Mouse (Mus musculus) lung, embryonic 16.5 days (tissue): ENCODE results near the gene Sdhaf3. TPM values are rescaled to one million over a fixed set of nuclear protein-coding genes. Genes with fewer than 3 reads are reported as not detected.

Source experiments
- ATAC-seq: fragments of 200-750 bp; cut with Nextera tagmentation; 2 replicates; pipeline ENCODE4 v1.8.0; 2017; ENCODE audit warnings: low read depth, mild to moderate bottlenecking, moderate library complexity
- H3K27ac ChIP-seq: fragments of 300-500 bp; sonication (generic); 2 replicates; pipeline ENCODE4 v1.5.1; 2014; ENCODE audit warnings: mild to moderate bottlenecking, control low read depth, low read length
- H3K27me3 ChIP-seq: fragments of 300-500 bp; sonication (generic); 2 replicates; pipeline ENCODE4 v1.6.1; 2014; ENCODE audit warnings: low read depth, low read length, mixed read lengths; ENCODE audit not compliant: control insufficient read depth, insufficient read depth
- H3K36me3 ChIP-seq: fragments of 300-500 bp; sonication (generic); 2 replicates; pipeline ENCODE4 v1.6.1; 2014; ENCODE audit warnings: low read length; ENCODE audit not compliant: control insufficient read depth, insufficient read depth
- H3K4me1 ChIP-seq: fragments of 300-500 bp; sonication (generic); replicated peaks from 2 replicates; pipeline ENCODE4 v1.6.1; 2014; ENCODE audit warnings: low read length, mixed read lengths; ENCODE audit not compliant: control insufficient read depth, insufficient read depth
- H3K4me2 ChIP-seq: fragments of 300-500 bp; sonication (generic); 2 replicates; pipeline ENCODE4 v1.6.1; 2014; ENCODE audit warnings: low read depth, low read length, control low read depth
- H3K4me3 ChIP-seq: fragments of 300-500 bp; sonication (generic); 2 replicates; pipeline ENCODE4 v1.5.1; 2014; ENCODE audit warnings: mild to moderate bottlenecking, low read length, control low read depth
- H3K9ac ChIP-seq: fragments of 300-500 bp; sonication (generic); 2 replicates; pipeline ENCODE4 v1.6.1; 2014; ENCODE audit warnings: low read length, control low read depth
- H3K9me3 ChIP-seq: fragments of 300-500 bp; sonication (generic); 2 replicates; pipeline ENCODE4 v1.6.1; 2016; ENCODE audit warnings: low read length; ENCODE audit not compliant: control insufficient read depth
- WGBS: fragments of 180-500 bp; shearing (Covaris S2); extraction: QIAGEN DNeasy Blood & Tissue Kit; methylation state at CpG from one replicate; pipeline ENCODE4 v1.1.7; 2014; 5-methylcytosine and 5-hydroxymethylcytosine counted together
- polyA plus RNA-seq: library from polyadenylated mRNA; unstranded; fragments of >200 nt; fragmentation: Nextera tagmentation; extraction: Ambion mirVana; gene quantifications from 2 replicates; pipeline ENCODE4 v1.2.1, GENCODE M21; 2015

The Sdhaf3 gene
- polyA plus RNA-seq, 1 experiment from 2014 or later, result 4.4 TPM

- Histone ChIP-seq H3K4me1 (no peaks in the 10 kb centered on the region), H3K4me2 (no peak overlapping the region), H3K27ac (no peak overlapping the region), H3K4me3 (no peak overlapping the region), H3K9ac (no peak overlapping the region), H3K27me3 (no peaks in the 10 kb centered on the region), H3K9me3 (no peaks in the 10 kb centered on the region), H3K36me3 (no peaks in the 10 kb centered on the region)
- 79% methylated on average over 6 of the region's 6 CpGs for whole genome bisulfite sequencing
- no peak for ATAC-seq
These were observed 82.3 kb downstream of the Sdhaf3 start for GRCm38 (mm10) chr6:7038087-7038486.

- Histone ChIP-seq H3K36me3 (no peaks in the 10 kb centered on the region), H3K27me3 (no peaks in the 10 kb centered on the region), H3K4me2 (no peak overlapping the region), H3K9ac (no peak overlapping the region), H3K9me3 (no peaks in the 10 kb centered on the region), H3K4me1 (no peaks in the 10 kb centered on the region), H3K27ac (no peak overlapping the region), H3K4me3 (no peak overlapping the region)
- 83% methylated on average over 5 of the region's 5 CpGs for WGBS
- no peak for ATAC-seq
These were observed 83.0 kb downstream of the Sdhaf3 start for GRCm38 (mm10) chr6:7038835-7039234.

GRCm38 (mm10) chr6:7041912-7042311 is 86.1 kb downstream of the Sdhaf3 start:
- Histone ChIP-seq H3K9me3 (no peaks in the 10 kb centered on the region), H3K27me3 (no peaks in the 10 kb centered on the region), H3K4me3 (no peak overlapping the region), H3K27ac (no peak overlapping the region), H3K4me2 (no peak overlapping the region), H3K9ac (no peak overlapping the region), H3K4me1 (no peaks in the 10 kb centered on the region), H3K36me3 (no peaks in the 10 kb centered on the region)
- WGBS, result 71% methylated on average over 1 of the region's 1 CpGs
- ATAC-seq, result no peak

DNA sequence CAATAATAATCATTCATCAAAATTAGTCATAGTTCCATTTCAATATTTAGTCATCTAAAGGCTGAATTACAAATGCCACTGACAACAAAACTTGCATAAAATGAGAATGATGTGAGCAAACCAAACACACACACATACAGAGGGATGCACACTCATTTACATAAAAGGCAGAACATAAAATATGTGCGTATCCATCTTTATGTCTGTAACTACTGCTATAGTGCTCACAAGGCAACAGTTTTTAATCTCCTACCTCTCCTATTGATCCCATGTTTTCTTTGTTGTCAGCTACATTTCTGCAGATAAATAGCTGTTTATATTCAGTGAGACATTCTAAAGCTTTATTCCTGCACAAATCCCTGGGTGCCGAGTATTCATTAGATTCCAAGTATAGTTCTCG is 107.0 kb downstream of the Sdhaf3 start:
- H3K9ac ChIP-seq, result no peak overlapping the region
- no peak overlapping the region for H3K27ac ChIP-seq
- no peaks in the 10 kb centered on the region for H3K9me3 ChIP-seq
- no peaks in the 10 kb centered on the region for H3K4me1 ChIP-seq
- 95% methylated on average over 3 of the region's 3 CpGs for WGBS
- no peak for ATAC-seq
- no peaks in the 10 kb centered on the region for H3K27me3 ChIP-seq
- no peak overlapping the region for H3K4me2 ChIP-seq
- no peak overlapping the region for H3K4me3 ChIP-seq
- no peaks in the 10 kb centered on the region for H3K36me3 ChIP-seq

- Histone ChIP-seq H3K9ac (no peak overlapping the region), H3K36me3 (no peaks in the 10 kb centered on the region), H3K9me3 (no peaks in the 10 kb centered on the region), H3K4me2 (no peak overlapping the region), H3K4me1 (no peaks in the 10 kb centered on the region), H3K4me3 (no peak overlapping the region), H3K27me3 (no peaks in the 10 kb centered on the region), H3K27ac (no peak overlapping the region)
- 54% methylated on average over 3 of the region's 3 CpGs for WGBS
- no peak for ATAC-seq
These were observed 113.0 kb downstream of the Sdhaf3 start for GRCm38 (mm10) chr6:7068782-7069181.

DNA sequence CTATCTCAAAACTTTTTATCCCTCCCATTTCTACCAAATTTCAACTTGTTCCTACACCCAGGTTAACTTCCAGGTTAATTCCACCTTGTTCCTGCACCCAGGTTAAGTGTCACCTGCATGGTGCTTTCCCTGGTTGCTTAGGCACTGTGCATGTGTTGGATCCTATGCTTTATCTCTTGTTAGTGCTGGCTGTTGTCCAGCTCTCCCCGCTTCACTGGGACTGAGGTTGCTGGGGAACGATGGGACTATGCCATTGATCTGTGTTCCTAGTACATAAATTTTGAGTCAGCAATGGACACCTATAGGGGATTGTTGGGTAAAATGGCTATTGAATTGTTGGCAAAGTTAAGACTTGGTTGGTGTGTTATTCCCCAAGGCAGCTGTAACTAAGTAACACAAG is 113.7 kb downstream of the Sdhaf3 start:
- no peak for ATAC-seq
- Histone ChIP-seq H3K4me2 (no peak overlapping the region), H3K4me3 (no peak overlapping the region), H3K27me3 (no peaks in the 10 kb centered on the region), H3K4me1 (no peaks in the 10 kb centered on the region), H3K36me3 (no peaks in the 10 kb centered on the region), H3K9me3 (no peaks in the 10 kb centered on the region), H3K27ac (no peak overlapping the region), H3K9ac (no peak overlapping the region)
- WGBS, result 68% methylated on average over 2 of the region's 2 CpGs

- Histone ChIP-seq H3K4me2 (no peak overlapping the region), H3K9ac (no peak overlapping the region), H3K36me3 (no peaks in the 10 kb centered on the region), H3K4me1 (no peaks in the 10 kb centered on the region), H3K27ac (no peak overlapping the region), H3K9me3 (no peaks in the 10 kb centered on the region), H3K27me3 (no peaks in the 10 kb centered on the region), H3K4me3 (no peak overlapping the region)
- 66% methylated on average over 3 of the region's 3 CpGs for WGBS
- no peak for ATAC-seq
These were observed 126.2 kb downstream of the Sdhaf3 start for GRCm38 (mm10) chr6:7082054-7082453.

DNA sequence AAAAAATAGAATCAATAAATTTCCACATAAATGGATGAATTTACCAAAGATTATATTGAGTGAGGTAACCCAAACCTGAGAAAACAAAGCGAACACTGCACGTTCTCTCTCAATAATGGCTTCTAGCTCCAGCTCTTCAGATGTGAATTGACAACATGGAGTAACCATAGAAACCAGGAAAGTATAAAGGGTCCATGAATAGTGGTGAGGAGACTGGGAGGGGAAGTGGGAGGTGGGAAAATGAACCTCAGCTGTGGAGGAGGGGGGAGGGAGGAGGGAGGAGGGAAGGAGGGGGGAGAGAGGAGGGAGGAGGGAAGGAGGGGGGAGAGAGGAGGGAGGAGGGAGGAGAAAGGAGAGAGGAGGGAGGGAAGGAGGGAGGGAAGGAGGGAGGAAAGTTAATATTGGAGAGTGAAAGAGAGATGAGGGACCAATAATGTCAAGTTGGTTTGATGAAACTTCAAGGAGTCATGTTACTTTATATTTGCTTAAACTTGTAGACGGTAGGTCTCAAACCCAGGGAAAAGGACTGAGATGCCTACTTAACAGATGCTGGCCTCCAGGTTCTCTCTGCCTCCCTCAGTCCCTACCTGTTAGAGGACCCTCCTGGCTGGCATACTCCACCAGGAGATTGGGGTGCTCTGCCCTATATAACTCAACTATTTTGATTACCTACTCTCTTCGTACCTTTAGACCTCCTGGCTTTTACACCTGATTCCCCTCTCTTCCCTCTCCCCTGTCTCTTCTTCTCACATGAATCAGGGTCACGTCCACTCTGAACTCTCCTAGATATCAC is 126.9 kb downstream of the Sdhaf3 start:
- H3K9me3 ChIP-seq, result no peaks in the 10 kb centered on the region
- WGBS, result 60% methylated on average over 5 of the region's 5 CpGs
- H3K27ac ChIP-seq, result no peak overlapping the region
- H3K36me3 ChIP-seq, result no peaks in the 10 kb centered on the region
- no peak overlapping the region for H3K4me3 ChIP-seq
- no peak for ATAC-seq
- no peak overlapping the region for H3K4me2 ChIP-seq
- H3K27me3 ChIP-seq, result no peaks in the 10 kb centered on the region
- H3K4me1 ChIP-seq, result no peaks in the 10 kb centered on the region
- no peak overlapping the region for H3K9ac ChIP-seq

GRCm38 (mm10) chr6:7083661-7084060 is 127.9 kb downstream of the Sdhaf3 start:
- H3K4me2 ChIP-seq, result no peak overlapping the region
- 96% methylated on average over 4 of the region's 4 CpGs for WGBS
- no peaks in the 10 kb centered on the region for H3K9me3 ChIP-seq
- no peaks in the 10 kb centered on the region for H3K27me3 ChIP-seq
- no peaks in the 10 kb centered on the region for H3K4me1 ChIP-seq
- no peak overlapping the region for H3K9ac ChIP-seq
- H3K27ac ChIP-seq, result no peak overlapping the region
- no peak overlapping the region for H3K4me3 ChIP-seq
- H3K36me3 ChIP-seq, result no peaks in the 10 kb centered on the region
- no peak for ATAC-seq

- no peaks in the 10 kb centered on the region for H3K9me3 ChIP-seq
- no peaks in the 10 kb centered on the region for H3K36me3 ChIP-seq
- no peak for ATAC-seq
- H3K9ac ChIP-seq, result no peak overlapping the region
- H3K4me1 ChIP-seq, result no peaks in the 10 kb centered on the region
- no peaks in the 10 kb centered on the region for H3K27me3 ChIP-seq
- H3K27ac ChIP-seq, result no peak overlapping the region
- H3K4me3 ChIP-seq, result no peak overlapping the region
- H3K4me2 ChIP-seq, result no peak overlapping the region
- 75% methylated on average over 2 of the region's 2 CpGs for WGBS
These were observed 128.6 kb downstream of the Sdhaf3 start for GRCm38 (mm10) chr6:7084370-7084769.
